Mouse (Mus musculus): ENCODE results near the gene Plscr4.

Plscr4 gene

DNA sequence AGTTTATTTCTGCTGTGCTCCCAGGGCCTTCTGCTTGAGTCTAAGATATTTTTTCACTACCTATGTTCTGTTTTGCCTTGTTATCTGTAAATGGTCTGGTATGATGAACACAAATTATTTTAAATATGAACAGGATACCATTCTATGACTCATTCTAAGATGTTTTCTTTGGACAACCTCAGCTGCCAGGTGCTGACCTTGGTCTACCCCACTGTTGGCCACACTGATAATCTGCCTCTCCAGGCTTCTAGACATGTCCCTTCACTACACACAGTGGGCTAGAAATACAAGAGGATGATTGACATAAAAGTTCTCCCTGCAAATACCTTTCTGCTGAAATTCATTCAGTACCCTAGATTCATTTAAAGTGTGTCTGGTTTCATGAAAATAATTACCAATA lies 54.5 kb downstream of the Plscr4 start:
- DNase-seq (ENCODE audit: low spot score in 2 of 2): no peak

DNA sequence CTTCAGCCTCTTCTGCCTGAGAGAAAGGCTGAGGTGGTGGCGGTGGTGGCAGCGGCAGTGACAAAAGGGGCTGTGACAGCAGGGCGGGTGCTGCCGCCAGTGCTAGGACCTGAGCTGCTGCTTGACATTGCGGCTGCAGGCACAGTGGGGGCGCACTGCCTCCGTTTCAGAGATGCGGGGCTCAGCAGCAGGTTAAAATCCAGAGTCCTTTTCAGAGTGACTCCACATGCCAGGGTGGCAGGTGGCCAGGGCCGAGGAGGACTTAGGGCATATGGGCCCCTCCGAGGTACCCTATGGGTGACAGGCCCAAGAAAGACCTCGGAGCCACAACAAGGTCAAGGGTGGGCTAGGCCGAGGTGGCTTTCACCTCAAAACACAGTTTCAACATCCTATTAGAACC lies 59.9 kb downstream of the Plscr4 start:
- no peak for DNase-seq (ENCODE audit: low spot score in 2 of 2)

DNA sequence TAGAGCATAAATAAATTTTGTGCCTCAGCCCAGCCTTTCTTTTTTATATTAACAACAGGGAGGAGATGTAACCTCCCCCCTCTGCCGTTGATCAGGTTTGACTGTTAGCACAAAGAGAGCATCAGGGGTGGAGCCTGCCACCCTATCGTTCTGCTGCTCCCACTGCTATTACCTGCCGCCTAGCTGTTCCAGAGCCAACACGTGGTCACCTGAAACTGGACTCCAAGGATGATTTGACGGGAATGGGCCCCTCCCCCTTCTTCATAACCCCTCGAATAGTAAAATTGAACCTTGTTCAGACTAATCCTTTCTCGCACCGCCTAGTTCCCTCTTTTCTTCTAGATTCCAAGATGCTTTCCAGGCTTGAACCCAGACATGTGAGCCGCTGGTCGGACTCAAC lies 63.6 kb downstream of the Plscr4 start:
- no peak for DNase-seq (ENCODE audit: low spot score in 2 of 2)

DNA sequence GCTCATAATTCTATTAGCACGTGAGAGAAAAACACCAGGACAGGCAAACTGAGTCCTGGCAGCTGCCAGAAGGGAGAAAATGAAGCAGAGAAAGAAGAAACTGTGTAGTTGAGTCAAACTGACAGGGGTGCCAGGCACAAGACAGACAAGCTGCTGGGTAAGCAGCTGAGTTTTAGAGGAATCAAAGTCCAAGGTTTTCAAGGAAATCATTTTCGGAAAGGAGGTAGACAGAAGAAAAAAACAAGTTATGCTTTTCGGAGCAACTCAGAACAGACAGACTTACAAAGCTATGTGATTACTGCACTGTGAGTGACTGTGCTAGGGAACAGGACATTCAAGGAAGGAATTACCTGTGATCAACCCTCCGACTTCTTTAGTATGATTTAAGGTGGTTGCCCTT lies 67.3 kb downstream of the Plscr4 start:
- no peak for DNase-seq (ENCODE audit: low spot score in 2 of 2)

DNA sequence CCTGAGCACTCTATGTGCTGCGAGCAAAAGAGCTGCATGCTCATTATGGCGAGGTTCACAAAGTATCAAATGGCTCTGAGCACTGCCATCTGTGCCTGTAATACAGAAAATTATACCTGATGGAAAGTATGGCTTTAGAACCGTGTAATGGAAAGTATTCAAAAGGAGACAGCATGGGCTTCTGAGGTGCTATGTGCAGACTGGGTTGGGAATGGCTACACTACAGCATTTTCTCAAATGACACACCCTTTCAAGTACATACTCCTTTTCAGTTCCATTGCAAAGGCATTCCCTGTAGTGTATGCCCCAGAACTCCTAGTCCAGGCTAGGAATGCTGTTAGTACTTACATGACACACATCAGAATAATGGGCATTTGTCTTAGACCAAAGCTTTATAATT lies 72.9 kb downstream of the Plscr4 start:
- no peak for DNase-seq (ENCODE audit: low spot score in 2 of 2)

- DNase-seq (ENCODE audit: low spot score in 2 of 2): no peak
Measured at GRCm38 (mm10) chr9:92537735-92538134, 80.6 kb downstream of the Plscr4 start.

GRCm38 (mm10) chr9:92538216-92538615 lies 81.0 kb downstream of the Plscr4 start:
- DNase-seq (ENCODE audit: low spot score in 2 of 2): no peak
